Mouse (Mus musculus): Measurements from ENCODE around the gene Lcmt1. TPM values are rescaled to one million over a fixed set of nuclear protein-coding genes. Genes with fewer than 3 reads are reported as not detected.

The Lcmt1 gene
- polyA plus RNA-seq, 1 experiment, result 0.30 TPM

- Histone ChIP-seq H3K4me3 (replicated peaks) (no peak overlapping the region), H3K9me3 (ENCODE audit: control insufficient read depth, low read length) (no peaks in the 10 kb centered on the region), H3K4me1 (ENCODE audit: control insufficient read depth) (peaks cover 72% of the 10 kb centered on the region), H3K27me3 (ENCODE audit: control insufficient read depth) (0 out of 2 replicates have a peak, but pooled peaks cover 2% of the 10 kb centered on the region), H3K36me3 (ENCODE audit: control insufficient read depth) (peaks cover 15% of the 10 kb centered on the region)
- TF ChIP-seq TAL1 (IDR thresholded peaks at IDR 0.05; ENCODE audit: low read length), result no peak
- no peak for TF ChIP-seq GATA1 (IDR thresholded peaks at IDR 0.05; ENCODE audit: low read length)
Measured at GRCm38 (mm10) chr7:123366806-123367205, 2.8 kb upstream of the Lcmt1 start.

- Histone ChIP-seq H3K4me3 (replicated peaks) (peak overlapping the region; percentile 86), H3K4me1 (ENCODE audit: control insufficient read depth) (peaks cover 72% of the 10 kb centered on the region)
Measured at GRCm38 (mm10) chr7:123367218-123368150, 2.1 kb upstream of the Lcmt1 start.

GRCm38 (mm10) chr7:123368187-123368586, 1.4 kb upstream of the Lcmt1 start:
- peaks cover 67% of the 10 kb centered on the region for H3K4me1 ChIP-seq (ENCODE audit: control insufficient read depth)

More at GRCm38 (mm10) chr7:123367218-123368150, 2.1 kb upstream of the Lcmt1 start:
- TF ChIP-seq GATA1 (IDR thresholded peaks at IDR 0.05; ENCODE audit: low read length) (no peak), TAL1 (IDR thresholded peaks at IDR 0.05; ENCODE audit: low read length) (no peak)
- H3K27me3 ChIP-seq (ENCODE audit: control insufficient read depth), result peaks cover 4% of the 10 kb centered on the region; the same call in 1 of the 2 replicates
- H3K36me3 ChIP-seq (ENCODE audit: control insufficient read depth), result peaks cover 15% of the 10 kb centered on the region
- no peaks in the 10 kb centered on the region for H3K9me3 ChIP-seq (ENCODE audit: control insufficient read depth, low read length)

GRCm38 (mm10) chr7:123368778-123369746, 522 bp upstream of the Lcmt1 start:
- peaks cover 6% of the 10 kb centered on the region; the same call in 1 of the 2 replicates for H3K27me3 ChIP-seq (ENCODE audit: control insufficient read depth)
- TF ChIP-seq TAL1 (IDR thresholded peaks at IDR 0.05; ENCODE audit: low read length) (no peak), GATA1 (IDR thresholded peaks at IDR 0.05; ENCODE audit: low read length) (no peak)
- H3K4me1 ChIP-seq (ENCODE audit: control insufficient read depth), result peaks cover 66% of the 10 kb centered on the region
- H3K4me3 ChIP-seq (replicated peaks), result peak overlapping the region; percentile 86
- H3K36me3 ChIP-seq (ENCODE audit: control insufficient read depth), result peaks cover 9% of the 10 kb centered on the region
- no peaks in the 10 kb centered on the region for H3K9me3 ChIP-seq (ENCODE audit: control insufficient read depth, low read length)

More at GRCm38 (mm10) chr7:123368187-123368586, 1.4 kb upstream of the Lcmt1 start:
- TF ChIP-seq TAL1 (IDR thresholded peaks at IDR 0.05; ENCODE audit: low read length), result no peak
- TF ChIP-seq GATA1 (IDR thresholded peaks at IDR 0.05; ENCODE audit: low read length), result no peak
- Histone ChIP-seq H3K4me3 (replicated peaks) (peak overlapping the region; percentile 86), H3K36me3 (ENCODE audit: control insufficient read depth) (peaks cover 12% of the 10 kb centered on the region), H3K27me3 (ENCODE audit: control insufficient read depth) (peaks cover 4% of the 10 kb centered on the region; the same call in 1 of the 2 replicates), H3K9me3 (ENCODE audit: control insufficient read depth, low read length) (no peaks in the 10 kb centered on the region)

GRCm38 (mm10) chr7:123370700-123371099, 1.1 kb downstream of the Lcmt1 start:
- Histone ChIP-seq H3K27me3 (ENCODE audit: control insufficient read depth) (peaks cover 6% of the 10 kb centered on the region; the same call in 1 of the 2 replicates), H3K4me1 (ENCODE audit: control insufficient read depth) (peaks cover 51% of the 10 kb centered on the region), H3K4me3 (replicated peaks) (peak overlapping the region; percentile 86), H3K36me3 (ENCODE audit: control insufficient read depth) (peaks cover 5% of the 10 kb centered on the region), H3K9me3 (ENCODE audit: control insufficient read depth, low read length) (no peaks in the 10 kb centered on the region)
- TF ChIP-seq TAL1 (IDR thresholded peaks at IDR 0.05; ENCODE audit: low read length) (no peak), GATA1 (IDR thresholded peaks at IDR 0.05; ENCODE audit: low read length) (no peak)

- peaks cover 5% of the 10 kb centered on the region for H3K36me3 ChIP-seq (ENCODE audit: control insufficient read depth)
- no peak for TF ChIP-seq GATA1 (IDR thresholded peaks at IDR 0.05; ENCODE audit: low read length)
- TF ChIP-seq TAL1 (IDR thresholded peaks at IDR 0.05; ENCODE audit: low read length), result no peak
- no peak overlapping the region for H3K4me3 ChIP-seq (replicated peaks)
- H3K27me3 ChIP-seq (ENCODE audit: control insufficient read depth), result peaks cover 6% of the 10 kb centered on the region; the same call in 1 of the 2 replicates
- no peaks in the 10 kb centered on the region for H3K9me3 ChIP-seq (ENCODE audit: control insufficient read depth, low read length)
- peaks cover 43% of the 10 kb centered on the region for H3K4me1 ChIP-seq (ENCODE audit: control insufficient read depth)
Measured at GRCm38 (mm10) chr7:123371501-123371900, 1.9 kb downstream of the Lcmt1 start.

- H3K36me3 ChIP-seq (ENCODE audit: control insufficient read depth), result peaks cover 5% of the 10 kb centered on the region
- H3K4me1 ChIP-seq (ENCODE audit: control insufficient read depth), result peaks cover 28% of the 10 kb centered on the region
- no peaks in the 10 kb centered on the region for H3K9me3 ChIP-seq (ENCODE audit: control insufficient read depth, low read length)
- H3K27me3 ChIP-seq (ENCODE audit: control insufficient read depth), result 0 out of 2 replicates have a peak, but pooled peaks cover 2% of the 10 kb centered on the region
- H3K4me3 ChIP-seq (replicated peaks), result peak overlapping the region; percentile 94
- TF ChIP-seq TAL1 (IDR thresholded peaks at IDR 0.05; ENCODE audit: low read length) (no peak), GATA1 (IDR thresholded peaks at IDR 0.05; ENCODE audit: low read length) (peak; percentile 86)
Measured at GRCm38 (mm10) chr7:123377443-123378400, 8.1 kb downstream of the Lcmt1 start.

All from erythroblast, embryonic 14.5 days (primary cell).